Mouse (Mus musculus): Measurements from ENCODE around the gene Lyar. TPM values are rescaled to one million over a fixed set of nuclear protein-coding genes. Genes with fewer than 3 reads are reported as not detected.

Gene Lyar
- polyA plus RNA-seq, 1 experiment from 2014 or later = 84.8 TPM

Other genes with a start within 250 kb of the Lyar start
- 42.3 and 45.1 TPM in 2 replicates for gene Stx18, start 181.7 kb upstream of the Lyar start, polyA plus RNA-seq (2016; fragmentation: Nextera tagmentation; extraction: Ambion mirVana)
- 447 and 479 TPM in 2 replicates for gene Nsg1, start 60.6 kb upstream of the Lyar start, polyA plus RNA-seq (2016; fragmentation: Nextera tagmentation; extraction: Ambion mirVana)
- gene Zbtb49, start within 50 bp of the Lyar start, polyA plus RNA-seq (2016; fragmentation: Nextera tagmentation; extraction: Ambion mirVana) = 24.1 and 24.6 TPM in 2 replicates
- 85.4 and 90.4 TPM in 2 replicates for gene Tmem128, start 39.7 kb downstream of the Lyar start, polyA plus RNA-seq (2016; fragmentation: Nextera tagmentation; extraction: Ambion mirVana)
- gene Otop1, start 55.5 kb downstream of the Lyar start, polyA plus RNA-seq (2016; fragmentation: Nextera tagmentation; extraction: Ambion mirVana) = 0.48 TPM in 1 of 2 replicates, not detected in the other
- 0.09 and 0.14 TPM in 2 replicates for gene Drd5, start 98.9 kb downstream of the Lyar start, polyA plus RNA-seq (2016; fragmentation: Nextera tagmentation; extraction: Ambion mirVana)